Mouse (Mus musculus) kidney, adult 18-20 months (tissue): ENCODE data around the gene Xlr3c.
"Not testable (repeated sequence)": the region's sequence is repeated elsewhere in the genome, so short reads cannot be mapped to it uniquely, and the experiment has no call there.

Source experiments
- DNase-seq: peaks from one replicate; pipeline ENCODE4 v3.0.0; 2021

The Xlr3c gene

GRCm38 (mm10) chrX:73265270-73265669, at the start of gene Xlr3c:
Gene Xlr3c (minus strand): TSS chrX:73265390.
- not testable (repeated sequence) for DNase-seq

GRCm38 (mm10) chrX:73312522-73312921, 47.3 kb upstream of the Xlr3c start:
- peak; percentile 8 for DNase-seq

GRCm38 (mm10) chrX:73295745-73296144, 30.6 kb upstream of the Xlr3c start:
- DNase-seq, result peak; percentile 40

GRCm38 (mm10) chrX:73292876-73293275, 27.7 kb upstream of the Xlr3c start, which contains the start of the genes Xlr5a and Xlr5c:
Gene Xlr5a (minus strand): TSS chrX:73292976.
Gene Xlr5c (minus strand): TSS chrX:73292976.
- DNase-seq, result not testable (repeated sequence)

GRCm38 (mm10) chrX:73262428-73262827, 2.8 kb downstream of the Xlr3c start:
- DNase-seq, result not testable (repeated sequence)

- DNase-seq, result not testable (repeated sequence)
Measured at GRCm38 (mm10) chrX:73242821-73243325, 22.3 kb downstream of the Xlr3c start, which contains the start of gene Xlr4c. Gene Xlr4c (minus strand): TSS chrX:73243130.

GRCm38 (mm10) chrX:73229288-73229687, 35.9 kb downstream of the Xlr3c start:
- DNase-seq, result no peak

- DNase-seq, result no peak
Measured at GRCm38 (mm10) chrX:73228606-73229214, 36.5 kb downstream of the Xlr3c start.

GRCm38 (mm10) chrX:73227914-73228605, 37.1 kb downstream of the Xlr3c start, which contains the start of gene F8a:
Gene F8a (plus strand): TSS chrX:73228291.
- DNase-seq, result peak; percentile 85

GRCm38 (mm10) chrX:73225365-73225764, 39.8 kb downstream of the Xlr3c start:
- DNase-seq, result no peak

GRCm38 (mm10) chrX:73213819-73214564, 51.2 kb downstream of the Xlr3c start, which contains the start of gene Xlr4b:
Gene Xlr4b (plus strand): TSS chrX:73214333.
- DNase-seq, result not testable (repeated sequence)
